Mouse (Mus musculus) testis, adult 2 months (tissue): Measurements from ENCODE around the gene Gm4553.
"Not testable (repeated sequence)": the region's sequence is repeated elsewhere in the genome, so short reads cannot be mapped to it uniquely, and the experiment has no call there.

ENCODE experiments used
- CTCF ChIP-seq: fragments of 200-500 bp; IDR thresholded peaks from 2 replicates; pipeline ENCODE4 v1.5.1; 2012; ENCODE audit warnings: low read depth, mild to moderate bottlenecking, inconsistent platforms, low read length, moderate library complexity; ENCODE audit not compliant: control insufficient read depth, insufficient read depth, insufficient replicate concordance
- POLR2A ChIP-seq: fragments of 200-500 bp; IDR thresholded peaks from 2 replicates; pipeline ENCODE4 v1.6.1; 2012; ENCODE audit warnings: low read depth, mild to moderate bottlenecking, inconsistent platforms, low read length, moderate library complexity; ENCODE audit not compliant: control insufficient read depth

GRCm38 (mm10) chr7:142212136-142212535 lies 46.6 kb upstream of the Gm4553 start:
- not testable (repeated sequence) for TF ChIP-seq POLR2A, CTCF
